In genomic region chr7:89337711-89338349, GRCm38 (mm10) we compare ENCODE assay signal across 8 mouse cellular contexts.
DNase-seq lines count a peak whose midpoint lies in the region; ATAC-seq and TF ChIP-seq lines count a peak whose summit lies in the region.

No protein-coding gene starts in this region.

- H3K36me3 ChIP-seq in hindbrain, embryonic 16.5 days (ENCODE audit: control insufficient read depth, insufficient read depth, low read length) = no peaks in the 10 kb centered on the region
- no peaks in the 10 kb centered on the region for H3K36me3 ChIP-seq in myocyte (ENCODE audit: control insufficient read depth, insufficient read depth)

- H3K4me2 ChIP-seq in hindbrain, embryonic 16.5 days (ENCODE audit: low read length) = peak overlapping the region; percentile 80
- peak overlapping the region; percentile 90 for H3K4me2 ChIP-seq in myocyte (ENCODE audit: low read depth)

- peak overlapping the region; percentile 93 for H3K9ac ChIP-seq in hindbrain, embryonic 16.5 days (ENCODE audit: low read depth, low read length)

- no peak for TF ChIP-seq CTCF in layer of hippocampus, adult 2 months (conservative IDR thresholded peaks at IDR 0.05)
- TF ChIP-seq CTCF in cortical plate, adult 2 months (IDR thresholded peaks at IDR 0.05; ENCODE audit: extremely low read depth, insufficient read depth, low read length) = no peak

- peak overlapping the region; percentile 61 for H3K4me3 ChIP-seq in layer of hippocampus, adult 2 months
- H3K4me3 ChIP-seq in cortical plate, adult 2 months (ENCODE audit: insufficient read depth, low read length) = peak overlapping the region; percentile 97
- peak overlapping the region; percentile 97 for H3K4me3 ChIP-seq in hindbrain, embryonic 16.5 days (ENCODE audit: low read length)
- H3K4me3 ChIP-seq in myocyte = peak overlapping the region; percentile 68

- peaks cover 4% of the 10 kb centered on the region; the same call in 1 of the 2 replicates for H3K4me1 ChIP-seq in cortical plate, adult 2 months (ENCODE audit: control insufficient read depth, insufficient read depth, low read length)
- peaks cover 28% of the 10 kb centered on the region for H3K4me1 ChIP-seq in hindbrain, embryonic 16.5 days (ENCODE audit: control insufficient read depth, insufficient read depth, low read depth, low read length)

- peak; percentile 53 for ATAC-seq in hindbrain, embryonic 16.5 days
- no peak for ATAC-seq in granulocyte monocyte progenitor cell, adult 5-6 weeks (replicated peaks; ENCODE audit: poor library complexity, severe bottlenecking)

- no peak for DNase-seq in layer of hippocampus, adult 2 months (ENCODE audit: low spot score in 2 of 2)
- no peak for DNase-seq in layer of hippocampus, postnatal 14 days (ENCODE audit: low spot score in 2 of 2)
- DNase-seq in layer of hippocampus, adult 9-10 months (ENCODE audit: low spot score) = no peak
- no peak for DNase-seq in layer of hippocampus, postnatal 25 days (ENCODE audit: extremely low spot score in 1 of 2, low spot score in 1 of 2)

- no peaks in the 10 kb centered on the region for H3K9me3 ChIP-seq in hindbrain, embryonic 16.5 days (ENCODE audit: control insufficient read depth, low read length)

- H3K27ac ChIP-seq in layer of hippocampus, adult 2 months = peak overlapping the region; percentile 94
- peak overlapping the region; percentile 86 for H3K27ac ChIP-seq in cortical plate, adult 2 months (ENCODE audit: insufficient read depth, low read length)
- peak overlapping the region; percentile 83 for H3K27ac ChIP-seq in hindbrain, embryonic 16.5 days (ENCODE audit: low read depth, low read length)

- TF ChIP-seq POLR2A in cortical plate, adult 2 months (IDR thresholded peaks at IDR 0.05; ENCODE audit: extremely low read depth, insufficient read depth, low read length) = no peak
- TF ChIP-seq POLR2A in myocyte (IDR thresholded peaks at IDR 0.05; ENCODE audit: insufficient read length, low read depth) = no peak

- H3ac ChIP-seq in myocyte (ENCODE audit: control insufficient read depth, insufficient read length) = peak overlapping the region; percentile 82

- 41% methylated on average over 10 of the region's 10 CpGs for WGBS in hindbrain, embryonic 16.5 days

- H3K79me2 ChIP-seq in myocyte (ENCODE audit: control insufficient read depth, insufficient read depth) = peaks cover 35% of the 10 kb centered on the region

- no peaks in the 10 kb centered on the region for H3K27me3 ChIP-seq in hindbrain, embryonic 16.5 days (replicated peaks; ENCODE audit: control insufficient read depth, insufficient read depth, low read length)
- H3K27me3 ChIP-seq in myocyte (ENCODE audit: control insufficient read depth, insufficient read depth, insufficient read length) = no peaks in the 10 kb centered on the region

TF ChIP-seq in myocyte, 11 proteins besides CTCF, POLR2A, EP300 and RAD21:
- no peak for TF ChIP-seq TCF3 (IDR thresholded peaks at IDR 0.05; ENCODE audit: insufficient read length, low read depth)
- no peak for TF ChIP-seq CEBPB (IDR thresholded peaks at IDR 0.05; ENCODE audit: insufficient read depth, poor library complexity, severe bottlenecking)
- TF ChIP-seq MAX (IDR thresholded peaks at IDR 0.05; ENCODE audit: low read depth) = no peak
- TF ChIP-seq USF1 (IDR thresholded peaks at IDR 0.05; ENCODE audit: low read depth) = no peak
- TF ChIP-seq MYOD1 (IDR thresholded peaks at IDR 0.05; ENCODE audit: control insufficient read depth in 1 of 3, insufficient read length in 2 of 3, low read depth in 2 of 3) = no peak
- TF ChIP-seq MYOG (IDR thresholded peaks at IDR 0.05; ENCODE audit: control insufficient read depth in 1 of 3, insufficient read depth in 1 of 3, insufficient read length in 2 of 3, low read depth in 2 of 3) = no peak
- TF ChIP-seq POLR2AphosphoS2 (IDR thresholded peaks at IDR 0.05; ENCODE audit: insufficient read length, low read depth) = no peak
- TF ChIP-seq SRF (IDR thresholded peaks at IDR 0.05; ENCODE audit: control insufficient read depth, insufficient read length, low read depth) = no peak
- TF ChIP-seq TCF12 (IDR thresholded peaks at IDR 0.05; ENCODE audit: insufficient read depth, poor library complexity, severe bottlenecking) = no peak
- TF ChIP-seq REST (IDR thresholded peaks at IDR 0.05; ENCODE audit: insufficient read depth, insufficient read length) = no peak
- no peak for TF ChIP-seq E2F4 (IDR thresholded peaks at IDR 0.05; ENCODE audit: insufficient read depth)
